Mouse (Mus musculus) midbrain, embryonic 10.5 days (tissue): ENCODE measurements around the gene Lrba. TPM values are rescaled to one million over a fixed set of nuclear protein-coding genes. Genes with fewer than 3 reads are reported as not detected.

Experiments used
- DNase-seq: peaks from one replicate; pipeline ENCODE4 v3.0.0-alpha.2; 2017; ENCODE audit warnings: low spot score
- H3K27ac ChIP-seq: fragments of 300-500 bp; sonication (generic); replicated peaks from 2 replicates; pipeline ENCODE4 v1.5.1; 2016; ENCODE audit warnings: mild to moderate bottlenecking
- H3K27me3 ChIP-seq: fragments of 300-500 bp; sonication (generic); 2 replicates; pipeline ENCODE4 v1.6.1; 2016; ENCODE audit warnings: low read depth, mild to moderate bottlenecking; ENCODE audit not compliant: poor library complexity, severe bottlenecking
- H3K36me3 ChIP-seq: fragments of 300-500 bp; sonication (generic); 2 replicates; pipeline ENCODE4 v1.6.1; 2016; ENCODE audit warnings: mild to moderate bottlenecking, moderate library complexity
- H3K4me1 ChIP-seq: fragments of 300-500 bp; sonication (generic); 2 replicates; pipeline ENCODE4 v1.6.1; 2016
- H3K4me3 ChIP-seq: fragments of 300-500 bp; sonication (generic); 2 replicates; pipeline ENCODE4 v1.5.1; 2016; ENCODE audit warnings: mild to moderate bottlenecking, moderate library complexity
- H3K9me3 ChIP-seq: fragments of 300-500 bp; sonication (generic); replicated peaks from 2 replicates; pipeline ENCODE4 v1.6.1; 2016; ENCODE audit warnings: mild to moderate bottlenecking
- WGBS: fragments of 180-500 bp; shearing (Covaris S2); methylation state at CpG from one replicate; pipeline ENCODE4 v1.1.7; 2016; 5-methylcytosine and 5-hydroxymethylcytosine counted together
- polyA plus RNA-seq: library from polyadenylated mRNA; unstranded; fragments of >200 nt; fragmentation: Nextera tagmentation; extraction: Ambion mirVana; gene quantifications from 2 replicates; pipeline ENCODE4 v1.2.1, GENCODE M21; 2016

Gene Lrba
- polyA plus RNA-seq, 1 experiment from 2014 or later, result 3.6 TPM

DNA sequence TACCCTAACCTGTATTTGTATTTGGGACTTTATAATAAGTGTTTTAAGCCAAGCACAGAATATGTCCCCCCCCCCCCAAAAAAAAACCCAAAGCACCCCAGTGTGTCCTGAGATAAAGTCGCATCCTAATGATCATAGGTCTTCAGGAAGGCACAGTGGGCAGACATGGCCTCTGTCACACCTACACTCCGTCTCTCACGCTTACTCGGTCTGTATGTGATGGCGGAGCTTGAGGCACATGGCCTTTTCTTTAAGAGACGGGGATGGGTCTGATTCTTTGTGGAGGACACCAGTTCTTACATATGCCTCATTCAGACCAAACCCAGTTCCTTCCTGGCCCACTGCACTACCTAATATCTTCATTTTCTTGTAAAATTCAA, 537.5 kb downstream of the Lrba start:
- Histone ChIP-seq H3K27ac (no peak overlapping the region), H3K9me3 (no peaks in the 10 kb centered on the region), H3K27me3 (peaks cover 3% of the 10 kb centered on the region; the same call in 1 of the 2 replicates), H3K4me3 (no peak overlapping the region), H3K4me1 (peaks cover 29% of the 10 kb centered on the region), H3K36me3 (0 out of 2 replicates have a peak, but pooled peaks cover 3% of the 10 kb centered on the region)
- DNase-seq, result no peak
- 88% methylated on average over 6 of the region's 6 CpGs for WGBS

DNA sequence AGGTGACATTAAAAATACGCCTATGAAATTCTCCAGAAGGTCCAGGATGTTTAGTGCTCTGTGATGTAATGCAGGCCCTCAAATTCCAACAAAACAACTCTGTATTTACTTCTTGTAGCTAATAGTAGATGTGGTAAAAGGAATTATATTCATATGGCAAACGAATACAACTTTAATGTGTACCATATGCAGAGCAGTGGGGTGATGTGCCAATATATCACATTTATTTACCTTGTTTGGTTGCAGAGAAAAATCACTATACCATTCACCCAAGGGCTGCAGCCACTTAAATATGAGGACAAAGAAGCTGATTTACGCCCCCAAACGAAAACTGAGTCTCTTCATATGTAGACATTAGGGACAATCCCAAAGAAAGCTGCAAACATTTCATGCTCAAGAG, 538.0 kb downstream of the Lrba start:
- no peak for DNase-seq
- 90% methylated on average over 4 of the region's 4 CpGs for WGBS
- 0 out of 2 replicates have a peak, but pooled peaks cover 3% of the 10 kb centered on the region for H3K36me3 ChIP-seq

DNA sequence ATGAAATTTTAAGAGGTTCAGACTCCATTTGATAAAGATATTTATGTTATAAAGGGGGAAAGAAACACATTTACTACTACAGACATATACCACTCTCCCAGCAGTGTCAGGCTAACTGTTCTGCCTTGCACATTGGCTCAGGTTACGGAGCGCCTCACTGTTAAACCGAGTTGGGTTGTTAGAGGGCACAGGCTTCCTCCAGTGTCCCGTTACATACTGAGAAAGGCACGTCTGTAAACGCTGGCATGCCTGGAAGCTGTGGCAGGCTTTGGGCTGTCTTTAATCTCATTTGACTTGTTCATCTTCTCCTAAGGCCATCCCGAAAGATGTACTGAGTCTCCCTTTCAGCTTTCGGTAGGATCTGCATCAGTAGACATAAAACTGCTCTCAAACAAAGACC, 544.1 kb downstream of the Lrba start:
- WGBS, result 7% methylated on average over 8 of the region's 8 CpGs
- H3K4me1 ChIP-seq, result peaks cover 27% of the 10 kb centered on the region
- no peaks in the 10 kb centered on the region for H3K9me3 ChIP-seq
- H3K27ac ChIP-seq, result peak overlapping the region; percentile 72
- H3K4me3 ChIP-seq, result peak overlapping the region; percentile 21
- H3K27me3 ChIP-seq, result no peaks in the 10 kb centered on the region
- H3K36me3 ChIP-seq, result 0 out of 2 replicates have a peak, but pooled peaks cover 2% of the 10 kb centered on the region
- peak; percentile 49 for DNase-seq

More for the DNA sequence above, 538.0 kb downstream of the Lrba start:
- peaks cover 3% of the 10 kb centered on the region; the same call in 1 of the 2 replicates for H3K27me3 ChIP-seq
- H3K4me1 ChIP-seq, result peaks cover 29% of the 10 kb centered on the region
- H3K9me3 ChIP-seq, result no peaks in the 10 kb centered on the region
- H3K27ac ChIP-seq, result no peak overlapping the region
- H3K4me3 ChIP-seq, result no peak overlapping the region

DNA sequence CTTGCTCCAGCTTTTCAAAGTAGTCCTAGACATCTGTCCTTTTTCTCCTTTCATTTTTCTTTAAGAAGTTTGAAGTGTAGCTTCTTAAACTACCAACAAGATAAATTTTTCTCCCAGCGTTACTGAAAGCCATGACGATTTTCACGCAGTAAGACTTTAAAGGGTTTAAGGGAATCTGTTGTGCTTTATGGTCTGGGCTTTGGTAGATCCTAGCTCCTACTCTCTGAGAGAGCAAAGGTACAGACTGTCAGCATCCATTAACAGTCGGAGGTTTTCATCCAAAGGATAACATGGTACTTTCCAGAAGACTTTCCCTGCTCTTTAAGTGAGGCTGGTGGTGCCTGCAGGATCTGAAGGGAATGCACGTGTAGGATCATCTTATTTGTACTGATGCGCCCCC, 544.5 kb downstream of the Lrba start:
- DNase-seq, result no peak
- H3K27ac ChIP-seq, result peak overlapping the region; percentile 72
- peak overlapping the region; percentile 21; the same call in 1 of the 2 replicates for H3K4me3 ChIP-seq
- 38% methylated on average over 6 of the region's 6 CpGs for WGBS
- H3K36me3 ChIP-seq, result no peaks in the 10 kb centered on the region
- no peaks in the 10 kb centered on the region for H3K27me3 ChIP-seq
- peaks cover 27% of the 10 kb centered on the region for H3K4me1 ChIP-seq
- no peaks in the 10 kb centered on the region for H3K9me3 ChIP-seq

DNA sequence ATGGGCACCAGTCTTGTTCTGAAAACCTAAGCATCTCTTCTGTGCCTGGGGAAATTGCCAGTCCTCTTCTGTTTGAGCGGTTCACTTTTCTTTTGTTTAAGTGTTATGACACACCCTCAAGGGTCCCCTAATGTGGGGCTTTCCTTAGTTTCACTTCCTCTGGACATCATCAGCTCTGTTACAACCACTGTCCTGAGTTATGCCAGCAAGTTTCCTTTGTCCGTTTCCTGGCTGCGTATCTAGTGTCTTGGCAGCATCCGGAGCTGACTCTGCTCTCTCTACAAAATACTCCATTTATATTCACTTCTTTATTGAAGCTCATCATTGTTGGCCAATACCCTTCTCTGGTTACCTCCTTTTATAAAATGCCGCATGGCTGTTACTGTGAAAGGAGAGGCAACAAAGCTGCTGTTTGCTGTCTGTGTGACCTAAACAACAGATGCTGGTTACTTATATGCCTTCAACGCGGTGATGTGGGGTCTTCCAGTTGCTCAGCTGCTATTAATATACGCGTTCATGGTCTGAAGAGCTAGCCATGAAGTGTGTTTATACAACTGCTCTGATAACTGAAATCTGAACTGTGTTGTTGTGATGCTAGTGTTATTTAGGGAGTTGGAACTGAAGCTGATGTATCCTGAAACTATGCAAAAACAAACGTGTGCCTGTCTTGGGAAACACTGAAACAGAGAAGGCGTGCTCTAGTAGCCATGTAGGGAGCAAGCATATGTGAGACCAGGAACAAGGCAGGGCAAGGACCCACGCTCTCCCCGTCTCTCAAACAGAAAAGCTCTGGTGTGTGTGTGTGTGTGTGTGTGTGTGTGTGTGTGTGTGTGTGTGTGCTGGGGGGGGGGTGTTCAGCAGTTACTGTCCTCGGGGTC, 550.3 kb downstream of the Lrba start:
- Histone ChIP-seq H3K4me1 (peaks cover 23% of the 10 kb centered on the region), H3K4me3 (no peak overlapping the region), H3K9me3 (no peaks in the 10 kb centered on the region), H3K27me3 (no peaks in the 10 kb centered on the region), H3K27ac (peak overlapping the region; percentile 71), H3K36me3 (peaks cover 14% of the 10 kb centered on the region)
- 80% methylated on average over 14 of the region's 14 CpGs for WGBS
- no peak for DNase-seq

DNA sequence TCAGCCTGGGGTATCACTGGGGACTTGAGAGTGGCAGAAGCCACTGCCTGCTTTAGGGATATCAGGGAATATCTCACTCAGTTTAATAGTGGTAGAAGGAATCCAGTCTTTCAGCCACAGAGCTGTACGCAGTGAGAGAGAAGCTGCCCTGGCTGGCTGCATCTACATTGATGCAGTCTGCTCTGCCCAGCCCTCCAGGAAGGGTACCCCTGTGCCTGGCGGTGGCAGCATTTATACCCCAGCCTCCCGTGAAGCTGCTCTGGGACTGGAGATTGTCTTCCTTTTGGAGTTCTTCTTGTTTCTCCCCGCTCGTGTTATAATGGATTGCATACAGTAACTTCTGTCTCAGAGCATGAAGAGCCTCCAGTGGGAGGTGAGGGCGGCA, 551.0 kb downstream of the Lrba start:
- Histone ChIP-seq H3K36me3 (peaks cover 18% of the 10 kb centered on the region), H3K4me1 (peaks cover 18% of the 10 kb centered on the region), H3K27me3 (no peaks in the 10 kb centered on the region), H3K27ac (peak overlapping the region; percentile 71), H3K4me3 (no peak overlapping the region), H3K9me3 (no peaks in the 10 kb centered on the region)
- DNase-seq, result no peak
- WGBS, result 90% methylated on average over 6 of the region's 6 CpGs

DNA sequence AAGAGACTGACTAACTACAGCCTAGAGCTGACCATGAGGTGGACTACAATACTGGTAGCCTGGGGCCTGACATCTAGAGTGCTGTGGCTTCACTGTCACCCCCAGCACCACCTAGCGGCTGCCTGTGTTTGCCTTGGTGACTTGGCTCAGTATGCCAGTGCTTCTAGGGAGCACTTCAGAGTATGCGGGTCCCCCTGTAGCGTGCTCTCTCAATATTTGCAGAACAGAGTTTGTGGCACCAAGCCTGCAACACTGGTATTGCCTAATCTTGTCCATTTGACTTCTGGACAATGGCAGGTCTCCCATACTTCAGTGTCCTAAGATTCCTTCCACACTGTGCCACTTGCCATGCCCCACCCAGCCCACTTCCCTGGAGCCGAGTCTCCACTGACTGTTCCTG, 555.2 kb downstream of the Lrba start:
- H3K27me3 ChIP-seq, result no peaks in the 10 kb centered on the region
- WGBS, result 61% methylated on average over 4 of the region's 4 CpGs
- peaks cover 43% of the 10 kb centered on the region for H3K36me3 ChIP-seq
- H3K4me3 ChIP-seq, result no peak overlapping the region
- H3K27ac ChIP-seq, result no peak overlapping the region
- no peaks in the 10 kb centered on the region for H3K9me3 ChIP-seq
- peaks cover 22% of the 10 kb centered on the region for H3K4me1 ChIP-seq
- no peak for DNase-seq

DNA sequence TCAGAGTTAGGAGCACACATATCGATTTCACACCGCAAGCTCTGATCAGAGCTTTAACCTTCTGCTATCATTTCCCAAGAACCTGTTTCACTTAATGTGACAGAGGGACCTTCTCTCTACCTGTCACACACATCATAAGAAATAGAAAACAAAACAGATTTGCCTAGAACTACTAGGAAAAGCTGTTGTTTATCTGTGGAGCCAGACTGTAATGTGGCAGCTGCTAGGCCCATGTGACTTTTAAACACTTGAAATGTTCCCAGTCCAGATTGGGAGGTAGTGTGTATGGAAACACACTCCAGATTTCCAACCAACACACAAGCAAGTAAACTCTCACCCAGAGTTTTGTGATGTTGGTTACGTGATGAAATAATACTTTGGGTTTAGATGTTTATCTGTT, 559.6 kb downstream of the Lrba start:
- DNase-seq, result no peak
- no peak overlapping the region for H3K4me3 ChIP-seq
- peaks cover 61% of the 10 kb centered on the region for H3K36me3 ChIP-seq
- no peaks in the 10 kb centered on the region for H3K27me3 ChIP-seq
- peaks cover 34% of the 10 kb centered on the region for H3K4me1 ChIP-seq
- H3K9me3 ChIP-seq, result no peaks in the 10 kb centered on the region
- H3K27ac ChIP-seq, result no peak overlapping the region
- WGBS, result 95% methylated on average over 3 of the region's 3 CpGs

DNA sequence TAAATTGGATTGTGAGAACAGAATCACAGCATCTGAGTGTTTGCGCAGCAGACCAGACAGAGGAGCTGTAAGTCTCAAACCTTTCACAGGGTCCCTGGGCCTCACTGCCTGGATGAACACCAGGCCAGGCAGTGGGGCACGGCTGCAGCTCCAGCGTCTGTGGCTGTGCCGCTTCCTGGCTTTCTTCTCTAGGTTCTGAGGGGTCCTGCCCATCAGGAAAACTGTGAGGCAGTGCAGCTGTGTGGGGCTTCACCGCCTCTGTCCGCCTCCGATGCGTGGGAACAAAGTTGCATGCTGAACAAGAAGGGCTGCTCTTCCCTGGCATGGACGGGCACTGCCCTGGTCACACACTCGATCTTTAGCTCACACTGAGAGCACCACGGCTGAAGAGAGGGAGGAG, 560.5 kb downstream of the Lrba start:
- no peaks in the 10 kb centered on the region for H3K27me3 ChIP-seq
- no peak for DNase-seq
- H3K36me3 ChIP-seq, result peaks cover 61% of the 10 kb centered on the region
- no peaks in the 10 kb centered on the region for H3K9me3 ChIP-seq
- no peak overlapping the region for H3K4me3 ChIP-seq
- H3K27ac ChIP-seq, result 0 out of 2 replicates have a peak overlapping the region, but pooled peaks have one; percentile 42
- H3K4me1 ChIP-seq, result peaks cover 43% of the 10 kb centered on the region
- WGBS, result 83% methylated on average over 11 of the region's 11 CpGs

DNA sequence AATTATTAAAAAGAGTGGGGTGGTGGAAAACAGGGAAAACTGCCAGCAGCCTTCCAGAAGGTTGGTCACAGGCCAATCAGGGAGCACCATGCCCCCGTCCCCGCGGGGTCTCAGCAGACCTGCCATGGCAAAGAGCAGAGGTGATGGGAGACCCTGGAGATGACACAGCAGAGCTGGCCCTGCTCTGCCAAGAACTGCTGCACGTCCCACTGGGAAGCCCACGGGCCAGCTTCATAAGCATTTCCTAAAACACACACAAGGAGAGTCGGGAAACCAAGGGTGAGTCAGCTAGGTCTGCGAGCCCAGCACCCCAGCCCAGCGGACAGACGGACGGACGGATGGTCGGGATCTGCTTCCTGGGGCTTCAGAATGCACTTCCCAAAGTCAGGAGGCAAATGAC, 561.8 kb downstream of the Lrba start:
- WGBS, result 91% methylated on average over 12 of the region's 12 CpGs
- no peak overlapping the region for H3K27ac ChIP-seq
- no peaks in the 10 kb centered on the region for H3K9me3 ChIP-seq
- H3K27me3 ChIP-seq, result no peaks in the 10 kb centered on the region
- no peak for DNase-seq
- peaks cover 53% of the 10 kb centered on the region for H3K4me1 ChIP-seq
- peaks cover 53% of the 10 kb centered on the region for H3K36me3 ChIP-seq
- H3K4me3 ChIP-seq, result no peak overlapping the region

DNA sequence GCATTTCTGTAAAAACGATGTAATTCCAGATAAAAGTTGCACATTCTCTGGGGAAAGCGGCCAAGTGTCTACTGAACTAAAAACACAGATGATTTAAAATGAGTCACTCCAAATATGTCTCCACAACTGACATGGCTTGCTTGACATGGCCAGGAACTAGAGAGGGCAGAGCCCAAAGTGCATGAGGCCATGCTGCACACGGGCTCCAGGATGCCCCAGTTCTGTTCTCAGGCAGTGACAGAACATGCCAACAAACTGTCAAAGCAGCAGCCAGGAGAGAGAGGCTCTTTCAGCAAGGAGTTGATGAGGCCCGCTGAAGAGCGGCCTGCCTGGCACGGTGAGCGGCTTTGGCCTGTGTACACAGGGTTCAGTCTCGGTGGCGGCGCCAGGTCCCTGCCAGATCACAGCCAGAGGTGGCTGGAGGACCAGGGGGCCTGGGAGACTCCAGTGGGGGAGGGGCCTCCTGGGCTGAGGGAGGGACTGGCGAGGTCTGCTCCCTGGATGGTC, 562.4 kb downstream of the Lrba start:
- Histone ChIP-seq H3K9me3 (no peaks in the 10 kb centered on the region), H3K27ac (peak overlapping the region; percentile 46), H3K4me3 (no peak overlapping the region), H3K27me3 (no peaks in the 10 kb centered on the region), H3K36me3 (peaks cover 56% of the 10 kb centered on the region), H3K4me1 (peaks cover 53% of the 10 kb centered on the region)
- WGBS, result 76% methylated on average over 11 of the region's 11 CpGs
- DNase-seq, result no peak

DNA sequence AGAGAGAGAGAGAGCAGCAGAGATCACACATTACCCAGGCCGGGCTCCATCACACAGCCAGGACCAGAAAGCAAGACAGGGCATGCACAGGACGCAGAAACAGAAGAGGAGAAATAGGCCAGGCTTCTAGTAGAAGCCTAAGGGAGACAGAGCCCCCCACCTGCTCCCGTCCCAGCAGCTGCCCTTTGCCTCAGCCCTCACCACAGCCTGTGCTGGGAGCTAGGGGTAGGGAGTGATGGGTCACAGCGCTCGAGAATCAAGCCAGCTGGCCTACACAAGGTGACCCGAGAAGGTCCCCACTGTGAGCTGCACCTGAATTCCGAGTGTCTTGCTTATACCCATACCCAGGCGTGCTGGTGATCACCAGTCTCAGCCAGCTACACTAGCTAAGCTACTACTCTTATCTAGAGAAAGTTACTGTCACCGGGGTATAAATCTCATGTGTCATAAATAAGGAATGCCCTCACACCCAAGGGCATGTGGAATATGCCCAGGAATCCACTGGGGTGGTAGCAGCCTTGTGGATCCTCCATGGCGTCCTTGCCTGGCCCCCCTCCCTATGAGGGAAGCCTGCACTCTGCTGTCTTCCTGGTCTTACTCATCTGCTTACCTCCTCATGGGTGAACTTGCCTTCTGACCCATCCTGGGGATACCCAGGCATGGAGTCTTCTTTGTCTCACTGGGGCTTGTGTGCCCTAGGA, 563.1 kb downstream of the Lrba start:
- Histone ChIP-seq H3K4me1 (peaks cover 53% of the 10 kb centered on the region), H3K9me3 (no peaks in the 10 kb centered on the region), H3K36me3 (peaks cover 61% of the 10 kb centered on the region), H3K4me3 (no peak overlapping the region), H3K27ac (peak overlapping the region; percentile 73), H3K27me3 (no peaks in the 10 kb centered on the region)
- 88% methylated on average over 10 of the region's 10 CpGs for WGBS
- no peak for DNase-seq

DNA sequence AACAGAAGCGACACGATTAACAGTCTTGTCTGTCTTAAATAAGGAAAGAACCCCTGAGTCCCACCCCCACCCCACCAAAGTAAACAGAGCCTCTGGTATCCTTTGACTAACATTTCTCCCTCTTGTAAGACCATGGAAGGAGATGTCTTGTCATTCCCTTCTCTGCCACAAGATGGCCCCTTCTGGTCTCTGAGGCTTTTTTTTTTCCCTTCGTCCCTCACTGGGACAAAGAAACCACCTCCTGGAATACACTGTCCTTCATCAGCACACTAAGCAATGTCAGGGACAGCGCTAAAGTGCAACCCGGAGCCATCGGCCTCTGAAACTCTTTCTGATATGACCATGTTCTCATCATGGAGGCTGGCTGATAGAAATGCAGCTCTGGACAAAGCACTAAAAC, 564.2 kb downstream of the Lrba start:
- Histone ChIP-seq H3K27ac (peak overlapping the region; percentile 73), H3K36me3 (peaks cover 63% of the 10 kb centered on the region), H3K9me3 (no peaks in the 10 kb centered on the region), H3K4me1 (peaks cover 44% of the 10 kb centered on the region), H3K27me3 (no peaks in the 10 kb centered on the region), H3K4me3 (no peak overlapping the region)
- 53% methylated on average over 6 of the region's 6 CpGs for WGBS
- peak; percentile 57 for DNase-seq
